Mouse (Mus musculus) myocyte (in vitro differentiated cells): ENCODE results near the gene Mtfr1l. TPM values are rescaled to one million over a fixed set of nuclear protein-coding genes. Genes with fewer than 3 reads are reported as not detected.

Experiments
- H3K27me3 ChIP-seq: one replicate; pipeline ENCODE4 v1.6.1; 2011; ENCODE audit not compliant: control insufficient read depth, insufficient read depth, insufficient read length
- H3K36me3 ChIP-seq: one replicate; pipeline ENCODE4 v1.6.1; 2011; ENCODE audit not compliant: control insufficient read depth, insufficient read depth
- H3K4me2 ChIP-seq: one replicate; pipeline ENCODE4 v1.6.1; 2011; ENCODE audit warnings: low read depth, control low read depth
- H3K4me3 ChIP-seq: one replicate; pipeline ENCODE4 v1.5.1; 2011; ENCODE audit warnings: mild to moderate bottlenecking, control low read depth, moderate library complexity
- H3K79me2 ChIP-seq: one replicate; pipeline ENCODE4 v1.6.1; 2011; ENCODE audit not compliant: control insufficient read depth, insufficient read depth
- H3ac ChIP-seq: one replicate; pipeline ENCODE4 v1.6.1; 2011; ENCODE audit not compliant: control insufficient read depth, insufficient read length
- CEBPB ChIP-seq: IDR thresholded peaks from 2 replicates; pipeline ENCODE4 v1.6.1; 2011; ENCODE audit warnings: mild to moderate bottlenecking, moderate library complexity; ENCODE audit not compliant: poor library complexity, insufficient read depth, severe bottlenecking
- E2F4 ChIP-seq: IDR thresholded peaks from one replicate; pipeline ENCODE4 v1.6.1; 2011; ENCODE audit warnings: mild to moderate bottlenecking, control low read depth, moderate library complexity; ENCODE audit not compliant: insufficient read depth
- MAX ChIP-seq: IDR thresholded peaks from one replicate; pipeline ENCODE4 v1.6.1; 2011; ENCODE audit warnings: low read depth, mild to moderate bottlenecking, control low read depth
- MYOD1 ChIP-seq, 3 experiments: IDR thresholded peaks; one replicate each; pipeline ENCODE4 v1.6.1; 2011; ENCODE audit warnings: control low read depth in 2 of 3, low read depth in 2 of 3, mild to moderate bottlenecking in 2 of 3, moderate library complexity in 1 of 3; ENCODE audit not compliant: insufficient read length in 2 of 3, control insufficient read depth in 1 of 3
- MYOG ChIP-seq, 3 experiments: IDR thresholded peaks; one replicate each; pipeline ENCODE4 v1.6.1; 2011; ENCODE audit warnings: control low read depth in 2 of 3, low read depth in 2 of 3, mild to moderate bottlenecking in 2 of 3; ENCODE audit not compliant: insufficient read length in 2 of 3, control insufficient read depth in 1 of 3, insufficient read depth in 1 of 3
- POLR2A ChIP-seq: IDR thresholded peaks from one replicate; pipeline ENCODE4 v1.6.1; 2011; ENCODE audit warnings: low read depth, mild to moderate bottlenecking, control low read depth, moderate library complexity; ENCODE audit not compliant: insufficient read length
- POLR2AphosphoS2 ChIP-seq: IDR thresholded peaks from one replicate; pipeline ENCODE4 v1.6.1; 2011; ENCODE audit warnings: low read depth, control low read depth; ENCODE audit not compliant: insufficient read length
- REST ChIP-seq: IDR thresholded peaks from one replicate; pipeline ENCODE4 v1.6.1; 2011; ENCODE audit warnings: mild to moderate bottlenecking, control low read depth, moderate library complexity; ENCODE audit not compliant: insufficient read depth, insufficient read length
- SRF ChIP-seq: IDR thresholded peaks from one replicate; pipeline ENCODE4 v1.6.1; 2011; ENCODE audit warnings: low read depth; ENCODE audit not compliant: control insufficient read depth, insufficient read length
- TCF12 ChIP-seq: IDR thresholded peaks from one replicate; pipeline ENCODE4 v1.6.1; 2011; ENCODE audit warnings: mild to moderate bottlenecking, control low read depth; ENCODE audit not compliant: poor library complexity, insufficient read depth, severe bottlenecking
- TCF3 ChIP-seq: IDR thresholded peaks from one replicate; pipeline ENCODE4 v1.6.1; 2011; ENCODE audit warnings: low read depth, control low read depth; ENCODE audit not compliant: insufficient read length
- USF1 ChIP-seq: IDR thresholded peaks from one replicate; pipeline ENCODE4 v1.6.1; 2011; ENCODE audit warnings: low read depth, mild to moderate bottlenecking, control low read depth, moderate library complexity
- polyA plus RNA-seq: library from polyadenylated mRNA; unstranded; fragments of >200 nt; fragmentation: generic; extraction: Trizol; gene quantifications from one replicate; pipeline ENCODE4 v1.2.1, GENCODE M21; 2012; ENCODE audit warnings: missing spikeins

Mtfr1l gene
- polyA plus RNA-seq, 1 experiment, result 92.0 TPM

GRCm38 (mm10) chr4:134579620-134580019, 44.4 kb upstream of the Mtfr1l start:
- Histone ChIP-seq H3K4me3 (no peak overlapping the region), H3K79me2 (no peaks in the 10 kb centered on the region), H3ac (no peak overlapping the region), H3K36me3 (peaks cover 4% of the 10 kb centered on the region), H3K27me3 (no peaks in the 10 kb centered on the region), H3K4me2 (no peak overlapping the region)
- TF ChIP-seq MYOG (IDR thresholded peaks at IDR 0.05; ENCODE audit: control insufficient read depth in 1 of 3, insufficient read depth in 1 of 3, insufficient read length in 2 of 3, low read depth in 2 of 3) (no peak), CEBPB (no peak), POLR2A (no peak), MYOD1 (IDR thresholded peaks at IDR 0.05; ENCODE audit: control insufficient read depth in 1 of 3, insufficient read length in 2 of 3, low read depth in 2 of 3) (no peak), TCF3 (no peak), TCF12 (no peak), POLR2AphosphoS2 (no peak), MAX (no peak), USF1 (no peak), SRF (no peak), E2F4 (no peak), REST (no peak)

DNA sequence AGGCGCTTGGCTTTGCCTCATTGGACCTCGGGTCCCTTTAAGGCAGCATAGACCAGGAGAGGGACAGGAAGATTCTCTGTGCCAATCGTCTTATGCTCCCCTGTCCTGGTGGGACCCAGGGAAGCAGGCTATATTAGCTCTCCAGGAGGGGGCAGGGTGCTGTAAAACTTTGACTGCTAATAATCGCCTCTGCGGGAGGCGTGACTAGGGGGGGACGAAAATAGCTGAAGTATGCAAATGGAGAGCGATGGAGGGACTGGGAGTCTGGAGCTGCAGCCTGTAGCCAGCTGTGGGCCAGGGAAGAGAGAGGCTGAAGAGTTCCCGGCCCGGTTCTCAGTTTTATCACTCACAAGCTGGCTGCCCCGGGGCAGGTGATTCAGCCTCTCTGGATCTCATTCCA, 44.0 kb upstream of the Mtfr1l start:
- no peaks in the 10 kb centered on the region for H3K79me2 ChIP-seq
- H3K4me3 ChIP-seq, result no peak overlapping the region
- H3K27me3 ChIP-seq, result no peaks in the 10 kb centered on the region
- peaks cover 4% of the 10 kb centered on the region for H3K36me3 ChIP-seq
- no peak overlapping the region for H3ac ChIP-seq
- H3K4me2 ChIP-seq, result no peak overlapping the region
- TF ChIP-seq MYOD1 (IDR thresholded peaks at IDR 0.05; ENCODE audit: control insufficient read depth in 1 of 3, insufficient read length in 2 of 3, low read depth in 2 of 3), result no peak
- TF ChIP-seq SRF, result no peak
- TF ChIP-seq REST, result no peak
- no peak for TF ChIP-seq USF1
- TF ChIP-seq E2F4, result no peak
- TF ChIP-seq CEBPB, result no peak
- TF ChIP-seq POLR2AphosphoS2, result no peak
- no peak for TF ChIP-seq POLR2A
- TF ChIP-seq TCF12, result no peak
- no peak for TF ChIP-seq MYOG (IDR thresholded peaks at IDR 0.05; ENCODE audit: control insufficient read depth in 1 of 3, insufficient read depth in 1 of 3, insufficient read length in 2 of 3, low read depth in 2 of 3)
- TF ChIP-seq TCF3, result no peak
- no peak for TF ChIP-seq MAX

DNA sequence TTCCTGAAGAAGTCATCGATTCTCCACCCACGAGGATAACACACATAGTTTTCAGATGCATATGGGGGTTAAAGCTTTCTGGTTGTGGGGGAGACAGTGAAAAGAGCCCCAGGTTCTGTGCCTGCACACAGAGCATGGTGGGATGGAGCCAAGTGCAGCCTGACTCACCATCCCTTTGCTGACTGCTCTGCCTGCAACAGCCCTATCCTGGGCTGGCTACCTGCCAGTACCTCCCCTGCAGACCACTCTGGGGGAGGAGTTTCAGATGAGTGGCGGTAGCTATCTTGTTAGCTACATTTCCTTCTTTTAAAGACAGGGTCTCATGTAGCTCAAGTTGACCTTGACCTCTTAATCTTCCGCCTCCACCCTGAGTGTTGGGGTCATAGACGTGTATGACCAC, 43.2 kb upstream of the Mtfr1l start:
- TF ChIP-seq E2F4, result no peak
- no peak for TF ChIP-seq CEBPB
- TF ChIP-seq TCF3, result no peak
- no peak for TF ChIP-seq POLR2A
- TF ChIP-seq MAX, result no peak
- no peak for TF ChIP-seq USF1
- TF ChIP-seq POLR2AphosphoS2, result no peak
- no peak for TF ChIP-seq TCF12
- TF ChIP-seq MYOD1 (IDR thresholded peaks at IDR 0.05; ENCODE audit: control insufficient read depth in 1 of 3, insufficient read length in 2 of 3, low read depth in 2 of 3), result no peak
- no peak for TF ChIP-seq MYOG (IDR thresholded peaks at IDR 0.05; ENCODE audit: control insufficient read depth in 1 of 3, insufficient read depth in 1 of 3, insufficient read length in 2 of 3, low read depth in 2 of 3)
- TF ChIP-seq REST, result no peak
- no peak for TF ChIP-seq SRF
- no peak overlapping the region for H3K4me3 ChIP-seq
- H3K79me2 ChIP-seq, result no peaks in the 10 kb centered on the region
- peaks cover 4% of the 10 kb centered on the region for H3K36me3 ChIP-seq
- H3K4me2 ChIP-seq, result no peak overlapping the region
- H3ac ChIP-seq, result no peak overlapping the region
- no peaks in the 10 kb centered on the region for H3K27me3 ChIP-seq

GRCm38 (mm10) chr4:134577281-134577680, 42.1 kb upstream of the Mtfr1l start:
- H3K27me3 ChIP-seq, result no peaks in the 10 kb centered on the region
- H3K4me3 ChIP-seq, result no peak overlapping the region
- H3ac ChIP-seq, result no peak overlapping the region
- peaks cover 4% of the 10 kb centered on the region for H3K36me3 ChIP-seq
- no peaks in the 10 kb centered on the region for H3K79me2 ChIP-seq
- TF ChIP-seq USF1 (no peak), POLR2A (no peak), REST (no peak), CEBPB (no peak)
- no peak overlapping the region for H3K4me2 ChIP-seq

GRCm38 (mm10) chr4:134575486-134575885, 40.3 kb upstream of the Mtfr1l start:
- no peak for TF ChIP-seq MYOG (IDR thresholded peaks at IDR 0.05; ENCODE audit: control insufficient read depth in 1 of 3, insufficient read depth in 1 of 3, insufficient read length in 2 of 3, low read depth in 2 of 3)
- no peak for TF ChIP-seq POLR2A
- TF ChIP-seq E2F4, result no peak
- TF ChIP-seq MAX, result no peak
- TF ChIP-seq POLR2AphosphoS2, result no peak
- TF ChIP-seq USF1, result no peak
- no peak for TF ChIP-seq TCF12
- no peak for TF ChIP-seq CEBPB
- no peak for TF ChIP-seq REST
- TF ChIP-seq MYOD1 (IDR thresholded peaks at IDR 0.05; ENCODE audit: control insufficient read depth in 1 of 3, insufficient read length in 2 of 3, low read depth in 2 of 3), result no peak
- no peak for TF ChIP-seq TCF3
- TF ChIP-seq SRF, result no peak
- H3K79me2 ChIP-seq, result no peaks in the 10 kb centered on the region
- no peak overlapping the region for H3ac ChIP-seq
- H3K4me2 ChIP-seq, result no peak overlapping the region
- H3K36me3 ChIP-seq, result peaks cover 4% of the 10 kb centered on the region
- H3K27me3 ChIP-seq, result no peaks in the 10 kb centered on the region
- H3K4me3 ChIP-seq, result no peak overlapping the region
